Mouse (Mus musculus) stomach, postnatal 0 days (tissue): ENCODE measurements around the gene Rfx6.

Experiments
- CTCF ChIP-seq: IDR thresholded peaks from 2 replicates; pipeline ENCODE4 v1.5.1; 2016; ENCODE audit warnings: antibody characterized with exemption, low read depth, mild to moderate bottlenecking, moderate library complexity
- EP300 ChIP-seq: optimal IDR thresholded peaks from 2 replicates; pipeline ENCODE3; 2016; ENCODE audit warnings: antibody characterized with exemption

DNA sequence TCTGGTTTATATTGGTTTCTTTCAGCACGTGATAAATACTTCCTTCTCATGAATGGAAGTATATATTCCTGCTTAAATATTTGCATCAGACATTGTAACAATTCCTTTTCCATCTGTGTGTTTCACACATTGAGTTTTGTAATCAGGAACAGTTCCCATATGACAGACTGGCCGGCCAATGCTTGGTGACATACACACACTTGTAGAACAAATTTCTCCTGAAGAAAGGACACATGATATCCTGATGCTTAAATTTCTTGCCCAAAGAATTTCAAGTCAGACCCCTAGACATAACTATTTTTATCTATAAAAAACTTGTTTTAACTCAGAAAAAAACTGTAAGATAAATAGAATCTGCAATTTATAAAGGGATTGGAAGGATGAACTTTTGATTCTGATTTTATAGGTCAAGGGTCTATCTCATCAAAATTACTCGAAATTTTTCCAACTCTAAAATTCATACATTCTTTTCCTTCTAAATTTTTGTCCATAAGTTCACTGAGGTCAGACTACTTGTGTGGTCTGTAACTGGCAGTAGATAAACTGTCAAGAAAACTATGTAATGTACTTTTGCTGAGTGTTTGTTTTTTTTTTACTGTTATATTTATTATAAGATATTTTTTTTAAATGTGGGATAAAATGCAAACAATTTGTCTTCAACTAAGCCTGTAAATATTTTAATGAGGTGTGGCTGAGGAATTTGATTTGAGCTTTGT lies 27.9 kb upstream of the Rfx6 start:
- TF ChIP-seq CTCF (no peak), EP300 (no peak)
